Mouse (Mus musculus) lung, postnatal 10 days (tissue): ENCODE results near the gene Sox8.

ENCODE experiments used
- DNase-seq: peaks from one replicate; pipeline ENCODE4 v3.0.0; 2021

The Sox8 gene

GRCm38 (mm10) chr17:25570648-25571452 is at the start of gene Sox8:
Gene Sox8 (minus strand): TSS chr17:25570686.
- peak; percentile 91 for DNase-seq

GRCm38 (mm10) chr17:25618508-25619056 is 48.1 kb upstream of the Sox8 start:
- peak; percentile 62 for DNase-seq

GRCm38 (mm10) chr17:25614723-25615510 is 44.4 kb upstream of the Sox8 start:
- DNase-seq = no peak

- no peak for DNase-seq
These were observed 42.8 kb upstream of the Sox8 start for GRCm38 (mm10) chr17:25613323-25613722.

GRCm38 (mm10) chr17:25612537-25612936 is 42.1 kb upstream of the Sox8 start:
- no peak for DNase-seq

GRCm38 (mm10) chr17:25610151-25610550 is 39.7 kb upstream of the Sox8 start:
- DNase-seq = peak; percentile 12

GRCm38 (mm10) chr17:25609506-25609828 is 39.0 kb upstream of the Sox8 start:
- no peak for DNase-seq

- DNase-seq = no peak
These were observed 38.5 kb upstream of the Sox8 start for GRCm38 (mm10) chr17:25608821-25609505.

- no peak for DNase-seq
These were observed 37.8 kb upstream of the Sox8 start for GRCm38 (mm10) chr17:25608137-25608785.

- no peak for DNase-seq
These were observed 33.7 kb upstream of the Sox8 start for GRCm38 (mm10) chr17:25604234-25604633.

GRCm38 (mm10) chr17:25602366-25602765 is 31.9 kb upstream of the Sox8 start:
- no peak for DNase-seq

- DNase-seq = no peak
These were observed 27.1 kb upstream of the Sox8 start for GRCm38 (mm10) chr17:25597537-25597936.

GRCm38 (mm10) chr17:25595495-25595894 is 25.0 kb upstream of the Sox8 start:
- DNase-seq = peak; percentile 13

- DNase-seq = no peak
These were observed 23.1 kb upstream of the Sox8 start for GRCm38 (mm10) chr17:25593411-25594261.

- no peak for DNase-seq
These were observed 21.9 kb upstream of the Sox8 start for GRCm38 (mm10) chr17:25592336-25592735.

- DNase-seq = no peak
These were observed 20.5 kb upstream of the Sox8 start for GRCm38 (mm10) chr17:25590985-25591384.

- DNase-seq = no peak
These were observed 19.6 kb upstream of the Sox8 start for GRCm38 (mm10) chr17:25590068-25590467.

GRCm38 (mm10) chr17:25584646-25585045 is 14.2 kb upstream of the Sox8 start:
- DNase-seq = no peak

- DNase-seq = no peak
These were observed 13.4 kb upstream of the Sox8 start for GRCm38 (mm10) chr17:25583858-25584257.

- no peak for DNase-seq
These were observed 12.6 kb upstream of the Sox8 start for GRCm38 (mm10) chr17:25583099-25583498.

GRCm38 (mm10) chr17:25582076-25582475 is 11.6 kb upstream of the Sox8 start:
- no peak for DNase-seq
